Mouse (Mus musculus): ENCODE measurements around the gene Nckap5. TPM values are rescaled to one million over a fixed set of nuclear protein-coding genes. Genes with fewer than 3 reads are reported as not detected.

Gene Nckap5
- polyA plus RNA-seq, 1 experiment from 2014 or later: 10.1 TPM

GRCm38 (mm10) chr1:126515054-126515756 lies 315.4 kb downstream of the Nckap5 start:
- WGBS: 25% methylated on average over 3 of the region's 3 CpGs
- Histone ChIP-seq H3K4me3 (ENCODE audit: low read depth, low read length) (no peak overlapping the region), H3K9ac (ENCODE audit: low read length) (no peak overlapping the region), H3K36me3 (ENCODE audit: control insufficient read depth, insufficient read depth, low read length) (no peaks in the 10 kb centered on the region), H3K27ac (ENCODE audit: low read depth) (no peak overlapping the region), H3K27me3 (replicated peaks; ENCODE audit: control insufficient read depth, insufficient read depth, low read length) (no peaks in the 10 kb centered on the region), H3K4me2 (ENCODE audit: low read length) (no peak overlapping the region), H3K4me1 (replicated peaks; ENCODE audit: control insufficient read depth, insufficient read depth, low read length) (0 out of 2 replicates have a peak, but pooled peaks cover 3% of the 10 kb centered on the region), H3K9me3 (ENCODE audit: control insufficient read depth, low read length) (no peaks in the 10 kb centered on the region)
- DNase-seq (ENCODE audit: low spot score) (no peak), ATAC-seq (replicated peaks; ENCODE audit: low FRiP score, low TSS enrichment, low read depth) (peak; percentile 44; the same call in 1 of the 2 replicates)

- 0 out of 2 replicates have a peak, but pooled peaks cover 3% of the 10 kb centered on the region for H3K4me1 ChIP-seq (replicated peaks; ENCODE audit: control insufficient read depth, insufficient read depth, low read length)
- DNase-seq (ENCODE audit: low spot score) (no peak), ATAC-seq (replicated peaks; ENCODE audit: low FRiP score, low TSS enrichment, low read depth) (no peak)
- H3K27ac ChIP-seq (ENCODE audit: low read depth): no peak overlapping the region
- no peak overlapping the region for H3K4me2 ChIP-seq (ENCODE audit: low read length)
- H3K36me3 ChIP-seq (ENCODE audit: control insufficient read depth, insufficient read depth, low read length): no peaks in the 10 kb centered on the region
- H3K9me3 ChIP-seq (ENCODE audit: control insufficient read depth, low read length): no peaks in the 10 kb centered on the region
- no peak overlapping the region for H3K4me3 ChIP-seq (ENCODE audit: low read depth, low read length)
- WGBS: 33% methylated on average over 5 of the region's 5 CpGs
- H3K9ac ChIP-seq (ENCODE audit: low read length): no peak overlapping the region
- no peaks in the 10 kb centered on the region for H3K27me3 ChIP-seq (replicated peaks; ENCODE audit: control insufficient read depth, insufficient read depth, low read length)
Measured at GRCm38 (mm10) chr1:126511835-126512445, 318.7 kb downstream of the Nckap5 start.

GRCm38 (mm10) chr1:126504717-126505116 lies 325.9 kb downstream of the Nckap5 start:
- Histone ChIP-seq H3K36me3 (ENCODE audit: control insufficient read depth, insufficient read depth, low read length) (no peaks in the 10 kb centered on the region), H3K4me2 (ENCODE audit: low read length) (no peak overlapping the region), H3K4me3 (ENCODE audit: low read depth, low read length) (no peak overlapping the region), H3K27me3 (replicated peaks; ENCODE audit: control insufficient read depth, insufficient read depth, low read length) (no peaks in the 10 kb centered on the region), H3K4me1 (replicated peaks; ENCODE audit: control insufficient read depth, insufficient read depth, low read length) (no peaks in the 10 kb centered on the region), H3K9ac (ENCODE audit: low read length) (no peak overlapping the region), H3K27ac (ENCODE audit: low read depth) (no peak overlapping the region), H3K9me3 (ENCODE audit: control insufficient read depth, low read length) (no peaks in the 10 kb centered on the region)
- DNase-seq (ENCODE audit: low spot score) (no peak), ATAC-seq (replicated peaks; ENCODE audit: low FRiP score, low TSS enrichment, low read depth) (no peak)
- 74% methylated on average over 4 of the region's 4 CpGs for WGBS

DNA sequence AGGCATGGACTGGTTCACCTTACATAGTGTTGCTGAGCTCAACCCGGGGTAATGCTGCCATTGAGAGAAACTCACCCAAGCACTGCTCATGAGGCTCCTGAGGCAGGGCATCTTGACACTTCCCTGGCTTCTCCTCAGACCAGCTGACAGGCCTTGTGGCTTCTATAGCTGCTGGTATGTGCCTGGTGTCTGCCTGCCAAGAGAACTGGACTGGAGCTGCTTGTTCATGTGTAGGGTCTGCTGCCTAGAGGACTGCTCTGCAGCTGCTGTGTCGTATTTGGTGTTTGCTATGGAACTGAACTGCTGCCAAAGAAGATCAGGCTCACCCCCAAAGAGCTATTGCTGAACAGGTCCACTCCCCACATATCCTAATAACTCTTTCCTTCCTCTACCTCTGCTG lies 327.9 kb downstream of the Nckap5 start:
- DNase-seq (ENCODE audit: low spot score) (no peak), ATAC-seq (replicated peaks; ENCODE audit: low FRiP score, low TSS enrichment, low read depth) (no peak)
- no peaks in the 10 kb centered on the region for H3K4me1 ChIP-seq (replicated peaks; ENCODE audit: control insufficient read depth, insufficient read depth, low read length)
- no peaks in the 10 kb centered on the region for H3K27me3 ChIP-seq (replicated peaks; ENCODE audit: control insufficient read depth, insufficient read depth, low read length)
- no peak overlapping the region for H3K27ac ChIP-seq (ENCODE audit: low read depth)
- H3K9me3 ChIP-seq (ENCODE audit: control insufficient read depth, low read length): no peaks in the 10 kb centered on the region
- H3K4me2 ChIP-seq (ENCODE audit: low read length): no peak overlapping the region
- 52% methylated on average over 2 of the region's 2 CpGs for WGBS
- H3K4me3 ChIP-seq (ENCODE audit: low read depth, low read length): no peak overlapping the region
- H3K9ac ChIP-seq (ENCODE audit: low read length): no peak overlapping the region
- H3K36me3 ChIP-seq (ENCODE audit: control insufficient read depth, insufficient read depth, low read length): no peaks in the 10 kb centered on the region

DNA sequence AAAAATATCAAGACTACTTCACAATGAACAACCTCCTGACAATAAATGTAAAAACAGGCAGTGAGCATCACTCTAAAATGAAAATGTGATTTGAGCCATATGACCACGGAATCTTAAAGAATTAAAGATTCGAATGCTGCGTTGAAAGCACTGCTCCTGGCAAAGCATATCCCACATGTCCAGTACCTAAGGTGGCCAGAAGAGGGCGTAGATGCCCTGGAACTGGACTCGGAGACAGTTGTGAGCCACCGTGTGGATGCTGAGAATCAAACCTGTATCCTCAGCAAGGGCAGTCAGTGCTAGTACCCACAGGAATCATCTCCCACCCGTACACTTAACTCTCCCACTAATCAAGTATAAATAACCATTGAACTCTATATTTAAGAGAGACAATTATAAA lies 333.9 kb downstream of the Nckap5 start:
- 81% methylated on average over 7 of the region's 7 CpGs for WGBS
- no peak for ATAC-seq (replicated peaks; ENCODE audit: low FRiP score, low TSS enrichment, low read depth)

DNA sequence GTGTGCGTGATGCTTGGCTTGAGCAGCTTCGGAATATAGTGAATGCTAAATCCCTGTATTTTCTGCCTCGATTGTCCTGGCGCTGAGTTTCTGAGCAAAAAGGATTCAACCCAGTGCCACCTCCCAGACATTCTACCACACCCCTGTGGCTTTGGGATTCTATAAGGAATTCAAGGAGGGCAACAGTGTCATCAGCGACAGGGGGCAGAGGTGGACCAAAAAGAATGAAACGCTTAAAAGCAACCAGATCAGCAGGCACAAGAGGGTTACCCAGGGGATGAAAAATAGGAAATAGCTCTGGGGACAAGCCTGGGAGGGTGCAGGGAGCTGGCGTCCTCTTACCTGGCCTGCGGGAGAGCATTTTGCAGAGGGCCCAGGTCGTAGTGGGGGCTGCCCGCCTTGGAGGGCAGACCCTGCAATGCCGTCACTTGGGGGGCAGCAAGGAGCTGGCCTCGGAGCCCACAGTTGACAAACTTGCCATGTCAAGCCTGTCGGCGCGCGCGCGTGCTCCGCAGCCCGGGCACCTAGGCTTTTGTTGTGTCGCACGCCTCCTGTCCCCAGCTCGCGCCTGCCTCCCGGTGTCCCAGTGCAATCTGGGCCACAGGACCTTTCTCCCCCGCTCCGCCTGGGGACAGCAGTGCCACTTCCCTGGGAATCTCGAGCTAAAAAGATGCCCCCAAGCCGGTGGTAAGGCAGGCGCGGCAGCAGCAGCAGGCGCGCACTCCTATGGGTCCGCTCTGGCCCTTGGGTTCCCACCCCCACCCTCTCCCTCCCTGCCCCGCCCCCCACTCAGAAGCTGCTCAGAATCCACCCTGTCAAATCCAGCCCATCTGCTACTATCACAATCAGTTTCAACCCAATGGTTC lies 338.2 kb downstream of the Nckap5 start:
- 7% methylated on average over 35 of the region's 35 CpGs for WGBS

More for the DNA sequence above, 333.9 kb downstream of the Nckap5 start:
- Histone ChIP-seq H3K9ac (ENCODE audit: low read length) (no peak overlapping the region), H3K27ac (ENCODE audit: low read depth) (no peak overlapping the region), H3K27me3 (replicated peaks; ENCODE audit: control insufficient read depth, insufficient read depth, low read length) (no peaks in the 10 kb centered on the region), H3K4me2 (ENCODE audit: low read length) (no peak overlapping the region), H3K4me3 (ENCODE audit: low read depth, low read length) (no peak overlapping the region), H3K36me3 (ENCODE audit: control insufficient read depth, insufficient read depth, low read length) (no peaks in the 10 kb centered on the region), H3K9me3 (ENCODE audit: control insufficient read depth, low read length) (no peaks in the 10 kb centered on the region), H3K4me1 (replicated peaks; ENCODE audit: control insufficient read depth, insufficient read depth, low read length) (no peaks in the 10 kb centered on the region)
- no peak for DNase-seq (ENCODE audit: low spot score)

DNA sequence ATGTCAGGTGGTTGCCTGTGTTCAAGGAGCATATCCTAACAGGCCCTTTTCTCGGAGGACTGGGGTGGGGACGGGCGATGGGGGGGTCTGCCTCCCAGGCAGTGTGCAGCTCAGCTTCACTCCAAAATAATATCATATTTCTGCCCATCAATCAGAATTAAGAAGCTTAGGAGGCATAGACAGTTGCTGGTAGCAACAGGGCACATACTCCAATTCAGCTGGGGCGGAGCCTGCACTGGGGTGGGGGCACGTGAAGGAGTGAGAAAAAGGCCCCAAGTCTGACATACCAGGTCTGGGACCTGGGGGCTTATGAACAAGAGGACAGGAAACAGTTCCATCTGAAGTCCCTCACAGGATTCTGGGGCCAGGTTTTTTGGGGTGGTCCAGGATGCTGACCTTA lies 339.2 kb downstream of the Nckap5 start:
- H3K9ac ChIP-seq (ENCODE audit: low read length): no peak overlapping the region
- H3K9me3 ChIP-seq (ENCODE audit: control insufficient read depth, low read length): no peaks in the 10 kb centered on the region
- H3K27me3 ChIP-seq (replicated peaks; ENCODE audit: control insufficient read depth, insufficient read depth, low read length): no peaks in the 10 kb centered on the region
- ATAC-seq (replicated peaks; ENCODE audit: low FRiP score, low TSS enrichment, low read depth): no peak
- H3K4me2 ChIP-seq (ENCODE audit: low read length): no peak overlapping the region
- WGBS: 77% methylated on average over 5 of the region's 5 CpGs
- no peak overlapping the region for H3K27ac ChIP-seq (ENCODE audit: low read depth)
- no peak for DNase-seq (ENCODE audit: low spot score)
- H3K4me1 ChIP-seq (replicated peaks; ENCODE audit: control insufficient read depth, insufficient read depth, low read length): no peaks in the 10 kb centered on the region
- no peak overlapping the region for H3K4me3 ChIP-seq (ENCODE audit: low read depth, low read length)
- H3K36me3 ChIP-seq (ENCODE audit: control insufficient read depth, insufficient read depth, low read length): no peaks in the 10 kb centered on the region

More for the DNA sequence above, 338.2 kb downstream of the Nckap5 start:
- Histone ChIP-seq H3K4me1 (replicated peaks; ENCODE audit: control insufficient read depth, insufficient read depth, low read length) (no peaks in the 10 kb centered on the region), H3K4me3 (ENCODE audit: low read depth, low read length) (peak overlapping the region; percentile 46), H3K9ac (ENCODE audit: low read length) (peak overlapping the region; percentile 50), H3K27me3 (replicated peaks; ENCODE audit: control insufficient read depth, insufficient read depth, low read length) (no peaks in the 10 kb centered on the region), H3K27ac (ENCODE audit: low read depth) (no peak overlapping the region), H3K36me3 (ENCODE audit: control insufficient read depth, insufficient read depth, low read length) (no peaks in the 10 kb centered on the region), H3K9me3 (ENCODE audit: control insufficient read depth, low read length) (no peaks in the 10 kb centered on the region), H3K4me2 (ENCODE audit: low read length) (peak overlapping the region; percentile 90)
- peak; percentile 75 for DNase-seq (ENCODE audit: low spot score)
- ATAC-seq (replicated peaks; ENCODE audit: low FRiP score, low TSS enrichment, low read depth): peak; percentile 52

- Histone ChIP-seq H3K9ac (ENCODE audit: low read length) (no peak overlapping the region), H3K4me1 (replicated peaks; ENCODE audit: control insufficient read depth, insufficient read depth, low read length) (no peaks in the 10 kb centered on the region), H3K27ac (ENCODE audit: low read depth) (no peak overlapping the region), H3K27me3 (replicated peaks; ENCODE audit: control insufficient read depth, insufficient read depth, low read length) (no peaks in the 10 kb centered on the region), H3K4me2 (ENCODE audit: low read length) (no peak overlapping the region), H3K36me3 (ENCODE audit: control insufficient read depth, insufficient read depth, low read length) (no peaks in the 10 kb centered on the region), H3K4me3 (ENCODE audit: low read depth, low read length) (no peak overlapping the region), H3K9me3 (ENCODE audit: control insufficient read depth, low read length) (no peaks in the 10 kb centered on the region)
- no peak for DNase-seq (ENCODE audit: low spot score)
- WGBS: 56% methylated on average over 6 of the region's 6 CpGs
- no peak for ATAC-seq (replicated peaks; ENCODE audit: low FRiP score, low TSS enrichment, low read depth)
Measured at GRCm38 (mm10) chr1:126490256-126490655, 340.3 kb downstream of the Nckap5 start.
